Mouse (Mus musculus) liver, embryonic 14.5 days (tissue): ENCODE measurements around the gene Fgd3. TPM values are rescaled to one million over a fixed set of nuclear protein-coding genes. Genes with fewer than 3 reads are reported as not detected.

Source experiments
- ATAC-seq: fragments of 200-750 bp; cut with Nextera tagmentation; 2 replicates; pipeline ENCODE4 v1.8.0; 2017; ENCODE audit warnings: moderate number of reproducible peaks, mild to moderate bottlenecking, moderate library complexity; ENCODE audit not compliant: insufficient read depth
- DNase-seq, 3 experiments: peaks; one replicate each; pipeline ENCODE4 v3.0.0-alpha.2; 2012 to 2013; ENCODE audit warnings: low read depth in 3 of 3, low spot score in 3 of 3
- H3K27ac ChIP-seq: fragments of 300-500 bp; sonication (generic); 2 replicates; pipeline ENCODE4 v1.5.1; 2014; ENCODE audit warnings: moderate library complexity, mild to moderate bottlenecking, control low read depth, inconsistent platforms
- H3K27me3 ChIP-seq: fragments of 300-500 bp; sonication (generic); 2 replicates; pipeline ENCODE4 v1.6.1; 2014; ENCODE audit warnings: mild to moderate bottlenecking, low read length, moderate library complexity; ENCODE audit not compliant: control insufficient read depth, insufficient read depth
- H3K36me3 ChIP-seq: fragments of 300-500 bp; sonication (generic); replicated peaks from 2 replicates; pipeline ENCODE4 v1.6.1; 2014; ENCODE audit warnings: low read depth; ENCODE audit not compliant: control insufficient read depth, insufficient read depth
- H3K4me1 ChIP-seq, 2 experiments: fragments of 200-500 bp in 1 of 2; fragments of 300-500 bp in 1 of 2; sonication (generic) in 1 of 2; replicated peaks; 2 replicates each; pipeline ENCODE4 v1.6.1; 2012 to 2014; ENCODE audit warnings: antibody characterized with exemption in 1 of 2, inconsistent platforms in 1 of 2, low read length in 1 of 2; ENCODE audit not compliant: control insufficient read depth in 2 of 2, insufficient read depth in 2 of 2
- H3K4me2 ChIP-seq: fragments of 300-500 bp; sonication (generic); 2 replicates; pipeline ENCODE4 v1.6.1; 2014; ENCODE audit warnings: low read depth, mild to moderate bottlenecking, control low read depth, moderate library complexity
- H3K4me3 ChIP-seq, 2 experiments: fragments of 200-500 bp in 1 of 2; fragments of 300-500 bp in 1 of 2; sonication (generic) in 1 of 2; 2 replicates each; pipeline ENCODE4 v1.5.1; 2012 to 2014; ENCODE audit warnings: low read depth in 2 of 2, low read length in 2 of 2, mild to moderate bottlenecking in 2 of 2, control low read depth in 1 of 2, inconsistent platforms in 1 of 2, moderate library complexity in 1 of 2; ENCODE audit not compliant: insufficient read depth in 1 of 2
- H3K9ac ChIP-seq: fragments of 300-500 bp; sonication (generic); replicated peaks from 2 replicates; pipeline ENCODE4 v1.6.1; 2014; ENCODE audit warnings: mild to moderate bottlenecking, control low read depth, moderate library complexity
- H3K9me3 ChIP-seq: fragments of 300-500 bp; sonication (generic); 2 replicates; pipeline ENCODE4 v1.6.1; 2016; ENCODE audit warnings: low read length, mixed read lengths; ENCODE audit not compliant: control insufficient read depth
- CTCF ChIP-seq: IDR thresholded peaks from 2 replicates; pipeline ENCODE4 v1.5.1; 2016; ENCODE audit warnings: antibody characterized with exemption, low read depth, control low read depth
- EP300 ChIP-seq: IDR thresholded peaks from 2 replicates; pipeline ENCODE4 v1.6.1; 2016; ENCODE audit warnings: antibody characterized with exemption, low read depth
- WGBS: fragments of 180-500 bp; shearing (Covaris S2); extraction: QIAGEN DNeasy Blood & Tissue Kit; methylation state at CpG from one replicate; pipeline ENCODE4 v1.1.7; 2014; ENCODE audit not compliant: insufficient replicate concordance; 5-methylcytosine and 5-hydroxymethylcytosine counted together
- polyA plus RNA-seq, 2 experiments: library from polyadenylated mRNA; depleted of rRNA in 1 of 2; stranded (reverse) in 1 of 2; unstranded in 1 of 2; fragments of >200 nt; fragmentation: Nextera tagmentation in 1 of 2; extraction: Ambion mirVana in 1 of 2; gene quantifications; 2 replicates each; pipeline versions ENCODE4 v1.2.1 to v1.2.3; 2012 to 2014

Fgd3 gene
- polyA plus RNA-seq, 2 experiments, result 0.11 to 0.64 TPM

GRCm38 (mm10) chr13:49349335-49349734 lies 29.2 kb upstream of the Fgd3 start:
- Histone ChIP-seq H3K36me3 (no peaks in the 10 kb centered on the region; the same call in 1 of the 2 replicates), H3K9me3 (no peaks in the 10 kb centered on the region), H3K27me3 (no peaks in the 10 kb centered on the region), H3K4me1 (peaks cover 30 to 42% of the 10 kb centered on the region in 2 experiments), H3K4me2 (no peak overlapping the region), H3K27ac (no peak overlapping the region), H3K9ac (no peak overlapping the region), H3K4me3 (no peak overlapping the region)
- DNase-seq (no peak), ATAC-seq (no peak)
- TF ChIP-seq EP300, result no peak
- no peak for TF ChIP-seq CTCF
- WGBS, result 58% methylated on average over 4 of the region's 4 CpGs

GRCm38 (mm10) chr13:49348522-49348921 lies 28.4 kb upstream of the Fgd3 start:
- Histone ChIP-seq H3K4me1 (peaks cover 38 to 46% of the 10 kb centered on the region in 2 experiments), H3K27ac (no peak overlapping the region), H3K9ac (no peak overlapping the region; the same call in 1 of the 2 replicates), H3K36me3 (no peaks in the 10 kb centered on the region; the same call in 1 of the 2 replicates), H3K4me2 (no peak overlapping the region), H3K4me3 (no peak overlapping the region), H3K9me3 (no peaks in the 10 kb centered on the region), H3K27me3 (no peaks in the 10 kb centered on the region)
- no peak for TF ChIP-seq EP300
- TF ChIP-seq CTCF, result no peak
- DNase-seq (no peak), ATAC-seq (no peak)
- 35% methylated on average over 2 of the region's 2 CpGs for WGBS

- Histone ChIP-seq H3K4me2 (peak overlapping the region; percentile 46), H3K4me1 (peaks cover 52 to 60% of the 10 kb centered on the region in 2 experiments)
- DNase-seq, result peak in 1 of 3 experiments; percentile 36
Observed at GRCm38 (mm10) chr13:49345476-49345875, 25.4 kb upstream of the Fgd3 start.

GRCm38 (mm10) chr13:49344567-49344966 lies 24.5 kb upstream of the Fgd3 start:
- 47% methylated on average over 8 of the region's 8 CpGs for WGBS
- peak overlapping the region; percentile 46; the same call in 1 of the 2 replicates for H3K4me2 ChIP-seq
- TF ChIP-seq EP300 (no peak), CTCF (no peak)
- no peaks in the 10 kb centered on the region; the same call in 1 of the 2 replicates for H3K36me3 ChIP-seq
- DNase-seq (peak in 2 of 3 experiments; percentile 41 to 46), ATAC-seq (0 out of 2 replicates have a peak, but pooled peaks have one; percentile 0)
- H3K27me3 ChIP-seq, result no peaks in the 10 kb centered on the region
- peak overlapping the region; percentile 1; the same call in 1 of the 2 replicates for H3K27ac ChIP-seq
- no peak overlapping the region for H3K9ac ChIP-seq
- peaks cover 48 to 58% of the 10 kb centered on the region in 2 experiments for H3K4me1 ChIP-seq
- H3K4me3 ChIP-seq, result no peak overlapping the region
- H3K9me3 ChIP-seq, result no peaks in the 10 kb centered on the region

More at GRCm38 (mm10) chr13:49345476-49345875, 25.4 kb upstream of the Fgd3 start:
- Histone ChIP-seq H3K9ac (peak overlapping the region; percentile 31; the same call in 1 of the 2 replicates), H3K36me3 (no peaks in the 10 kb centered on the region; the same call in 1 of the 2 replicates), H3K27me3 (no peaks in the 10 kb centered on the region), H3K9me3 (no peaks in the 10 kb centered on the region), H3K27ac (no peak overlapping the region; the same call in 1 of the 2 replicates), H3K4me3 (no peak overlapping the region)
- WGBS, result 36% methylated on average over 2 of the region's 2 CpGs
- TF ChIP-seq CTCF (no peak), EP300 (no peak)
- ATAC-seq, result no peak

- H3K4me1 ChIP-seq, result peaks cover 40 to 42% of the 10 kb centered on the region in 2 experiments
- H3K4me3 ChIP-seq, result peak overlapping the region; percentile 86 to 97; a peak in 3 of 4 replicates
- H3K9ac ChIP-seq, result peak overlapping the region; percentile 93
- DNase-seq (no peak), ATAC-seq (no peak)
- H3K27ac ChIP-seq, result no peak overlapping the region
- no peaks in the 10 kb centered on the region for H3K27me3 ChIP-seq
- peak overlapping the region; percentile 95 for H3K4me2 ChIP-seq
- H3K9me3 ChIP-seq, result no peaks in the 10 kb centered on the region
- TF ChIP-seq EP300 (no peak), CTCF (no peak)
- H3K36me3 ChIP-seq, result no peaks in the 10 kb centered on the region; the same call in 1 of the 2 replicates
Observed at GRCm38 (mm10) chr13:49342723-49343100, 22.6 kb upstream of the Fgd3 start.
